Mouse (Mus musculus): Measurements from ENCODE around the gene Ndufs7.

- TF ChIP-seq ZNF384 (IDR thresholded peaks at IDR 0.05; ENCODE audit: low read depth, low read length) (no peak), HCFC1 (IDR thresholded peaks at IDR 0.05; ENCODE audit: borderline replicate concordance, insufficient read depth, low read length) (no peak), ZC3H11A (IDR thresholded peaks at IDR 0.05; ENCODE audit: borderline replicate concordance, low read depth, low read length) (no peak), CHD2 (IDR thresholded peaks at IDR 0.05; ENCODE audit: low read depth, low read length) (no peak), MAFK (IDR thresholded peaks at IDR 0.05; ENCODE audit: insufficient read depth, low read depth, low read length) (no peak)
Measured at GRCm38 (mm10) chr10:80254331-80255297, 5.7 kb downstream of the Ndufs7 start.
